Mouse (Mus musculus): Measurements from ENCODE around the gene Skap1. TPM values are rescaled to one million over a fixed set of nuclear protein-coding genes. Genes with fewer than 3 reads are reported as not detected.

Gene Skap1
- polyA plus RNA-seq, 1 experiment = 4.9 TPM

DNA sequence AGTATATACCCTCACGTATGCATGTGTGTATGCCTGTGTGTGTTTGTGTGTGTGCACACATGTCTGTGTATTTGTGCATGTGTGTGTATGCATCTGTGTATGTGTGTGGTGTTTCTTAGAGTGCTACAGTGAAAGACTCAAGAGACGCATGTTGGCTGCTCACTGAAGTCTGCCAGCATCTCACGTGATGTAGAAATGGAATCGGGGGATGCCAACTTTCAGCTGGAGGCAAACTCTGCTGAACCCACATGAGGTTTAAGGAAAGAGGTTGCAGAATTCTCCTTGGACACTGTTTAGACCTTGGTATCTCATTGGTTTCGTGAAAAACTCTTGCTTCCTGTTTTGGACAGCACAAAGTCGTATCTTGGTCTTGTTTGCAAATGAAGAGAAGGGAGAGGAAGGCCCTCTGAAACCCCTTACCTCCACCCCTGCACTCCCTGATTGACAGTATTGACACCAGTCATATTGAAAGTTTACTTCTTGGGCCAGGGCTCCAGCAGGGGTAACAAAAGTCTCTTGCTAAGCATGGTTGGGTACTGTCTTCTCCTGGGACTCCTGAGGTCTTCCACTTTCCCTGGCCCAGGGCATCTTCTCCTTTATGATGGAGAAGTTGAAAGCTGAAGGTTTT is 8.6 kb upstream of the Skap1 start:
- Histone ChIP-seq H3K27ac (ENCODE audit: control insufficient read depth, insufficient read depth, low read depth, low read length, poor library complexity) (no peak overlapping the region), H3K4me1 (ENCODE audit: control insufficient read depth, insufficient read depth, low read length) (peaks cover 3% of the 10 kb centered on the region; the same call in 1 of the 2 replicates), H3K4me3 (replicated peaks; ENCODE audit: control insufficient read depth, low read depth, low read length) (no peak overlapping the region)
- WGBS = 52% methylated on average over 6 of the region's 6 CpGs
- TF ChIP-seq CTCF (IDR thresholded peaks at IDR 0.05; ENCODE audit: control insufficient read depth, insufficient read depth, low read length) (no peak), POLR2A (IDR thresholded peaks at IDR 0.05; ENCODE audit: borderline replicate concordance, control insufficient read depth, low read depth, low read length) (no peak)

DNA sequence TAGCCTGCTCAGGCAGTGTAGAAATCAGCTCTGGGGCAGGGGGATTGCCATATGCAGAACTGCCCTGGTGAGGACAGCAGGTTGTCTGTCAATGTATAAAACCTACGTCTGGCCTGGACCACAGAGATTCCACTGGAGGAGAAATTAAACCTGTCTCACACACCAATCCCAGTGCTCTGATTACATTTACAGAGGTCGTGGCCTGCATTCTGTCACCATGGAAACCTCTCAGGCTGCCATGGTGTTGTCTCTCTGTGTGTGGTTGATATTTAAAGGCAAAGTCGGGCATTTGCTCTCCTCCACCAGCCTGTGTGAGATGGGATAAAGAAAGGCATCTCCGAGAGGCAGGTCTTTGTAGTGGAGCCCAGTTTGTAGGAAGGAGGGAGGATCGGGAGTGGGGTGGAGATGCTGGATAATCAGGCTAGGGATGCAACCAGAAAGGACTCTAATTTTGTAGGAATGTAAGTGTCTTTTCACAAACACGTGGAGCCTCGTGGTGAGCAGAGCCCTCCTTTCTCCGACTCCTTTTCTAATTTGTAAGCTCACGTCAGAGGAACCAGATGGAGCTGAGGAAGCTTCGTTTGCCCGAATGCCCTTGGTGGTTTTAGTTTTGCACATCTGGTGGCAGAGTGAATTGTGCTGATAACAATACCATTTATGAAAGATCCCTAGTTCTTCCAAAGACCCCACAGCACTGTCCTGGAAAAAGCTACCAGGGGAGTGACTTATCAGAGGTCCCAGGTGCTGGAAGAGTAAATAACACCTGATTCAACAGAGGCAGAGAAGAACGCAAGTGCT is 7.7 kb upstream of the Skap1 start:
- Histone ChIP-seq H3K27ac (ENCODE audit: control insufficient read depth, insufficient read depth, low read depth, low read length, poor library complexity) (no peak overlapping the region), H3K4me3 (replicated peaks; ENCODE audit: control insufficient read depth, low read depth, low read length) (no peak overlapping the region), H3K4me1 (ENCODE audit: control insufficient read depth, insufficient read depth, low read length) (peaks cover 3% of the 10 kb centered on the region; the same call in 1 of the 2 replicates)
- 24% methylated on average over 12 of the region's 12 CpGs for WGBS
- TF ChIP-seq POLR2A (IDR thresholded peaks at IDR 0.05; ENCODE audit: borderline replicate concordance, control insufficient read depth, low read depth, low read length) = no peak
- TF ChIP-seq CTCF (IDR thresholded peaks at IDR 0.05; ENCODE audit: control insufficient read depth, insufficient read depth, low read length) = no peak

DNA sequence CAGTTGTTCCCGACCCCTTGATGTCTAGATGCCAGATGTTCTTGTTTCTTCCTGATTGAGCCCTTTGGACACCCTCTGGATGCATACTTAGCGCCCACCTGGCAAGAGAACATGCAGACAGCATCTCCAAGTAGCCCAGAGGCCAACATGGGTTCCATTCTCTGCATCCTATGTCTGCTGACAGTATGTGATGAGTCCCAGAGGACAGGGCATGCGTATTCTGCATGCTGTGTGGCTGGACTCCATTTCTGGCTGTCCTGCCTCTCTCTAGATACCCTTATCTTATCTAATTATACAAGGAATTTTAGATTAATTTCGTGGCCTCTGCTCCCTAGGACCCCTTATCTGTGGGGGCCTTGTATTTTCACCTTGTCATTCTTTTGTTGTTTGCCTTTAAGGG is 2.6 kb upstream of the Skap1 start:
- TF ChIP-seq CTCF (IDR thresholded peaks at IDR 0.05; ENCODE audit: control insufficient read depth, insufficient read depth, low read length) (no peak), POLR2A (IDR thresholded peaks at IDR 0.05; ENCODE audit: borderline replicate concordance, control insufficient read depth, low read depth, low read length) (no peak)
- Histone ChIP-seq H3K4me1 (ENCODE audit: control insufficient read depth, insufficient read depth, low read length) (no peaks in the 10 kb centered on the region), H3K27ac (ENCODE audit: control insufficient read depth, insufficient read depth, low read depth, low read length, poor library complexity) (no peak overlapping the region), H3K4me3 (replicated peaks; ENCODE audit: control insufficient read depth, low read depth, low read length) (no peak overlapping the region)
- 70% methylated on average over 4 of the region's 4 CpGs for WGBS

DNA sequence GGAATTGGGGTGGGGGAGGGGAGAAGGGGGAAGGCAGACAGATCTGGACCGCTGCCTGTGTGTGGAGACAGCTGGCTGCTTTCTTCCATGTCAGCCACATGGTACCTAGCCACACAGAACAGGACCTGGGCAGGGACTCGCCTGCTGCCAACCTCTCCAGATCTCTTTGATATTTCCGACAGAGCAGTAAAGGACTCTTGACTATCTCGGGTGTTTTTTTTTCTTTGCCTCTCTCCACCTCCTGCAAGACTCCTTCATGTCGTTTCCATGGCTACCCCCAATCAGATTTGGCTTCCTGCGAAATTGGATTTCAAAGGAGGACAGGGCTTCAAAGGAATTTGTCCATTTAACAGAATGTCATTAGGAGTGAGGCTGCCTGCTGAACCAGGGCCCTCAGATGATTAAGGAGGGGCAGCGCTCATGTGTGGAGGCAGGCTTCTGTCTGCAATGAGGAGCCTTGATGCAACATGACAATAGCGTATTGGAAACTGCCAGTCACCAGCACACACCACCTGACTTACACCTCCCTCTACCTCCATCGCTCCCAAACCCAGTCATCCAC is 2.1 kb upstream of the Skap1 start:
- no peak for TF ChIP-seq POLR2A (IDR thresholded peaks at IDR 0.05; ENCODE audit: borderline replicate concordance, control insufficient read depth, low read depth, low read length)
- TF ChIP-seq CTCF (IDR thresholded peaks at IDR 0.05; ENCODE audit: control insufficient read depth, insufficient read depth, low read length) = no peak
- Histone ChIP-seq H3K27ac (ENCODE audit: control insufficient read depth, insufficient read depth, low read depth, low read length, poor library complexity) (no peak overlapping the region), H3K4me3 (replicated peaks; ENCODE audit: control insufficient read depth, low read depth, low read length) (no peak overlapping the region), H3K4me1 (ENCODE audit: control insufficient read depth, insufficient read depth, low read length) (no peaks in the 10 kb centered on the region)
- 72% methylated on average over 9 of the region's 9 CpGs for WGBS

DNA sequence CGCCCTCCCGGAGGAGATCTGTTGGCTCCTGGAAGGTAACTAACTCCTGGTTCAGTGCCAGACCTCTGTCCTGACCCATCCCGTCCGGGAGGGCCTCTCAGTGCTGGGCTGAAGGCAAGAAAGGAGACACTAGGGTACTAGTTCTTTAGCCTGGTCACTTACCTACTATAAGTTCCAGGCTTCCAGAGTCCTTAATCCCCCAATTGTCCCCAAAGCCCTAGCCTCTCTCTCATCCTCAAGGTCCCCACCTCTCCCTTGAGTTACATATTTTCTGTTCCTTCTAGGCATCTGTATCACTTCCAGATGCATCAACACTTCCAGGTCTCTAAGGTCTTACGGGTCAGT is 295 bp downstream of the Skap1 start:
- Histone ChIP-seq H3K4me1 (ENCODE audit: control insufficient read depth, insufficient read depth, low read length) (no peaks in the 10 kb centered on the region), H3K4me3 (replicated peaks; ENCODE audit: control insufficient read depth, low read depth, low read length) (peak overlapping the region; percentile 50), H3K27ac (ENCODE audit: control insufficient read depth, insufficient read depth, low read depth, low read length, poor library complexity) (peak overlapping the region; percentile 39)
- TF ChIP-seq POLR2A (IDR thresholded peaks at IDR 0.05; ENCODE audit: borderline replicate concordance, control insufficient read depth, low read depth, low read length) (no peak), CTCF (IDR thresholded peaks at IDR 0.05; ENCODE audit: control insufficient read depth, insufficient read depth, low read length) (no peak)
- WGBS = 29% methylated on average over 5 of the region's 5 CpGs

DNA sequence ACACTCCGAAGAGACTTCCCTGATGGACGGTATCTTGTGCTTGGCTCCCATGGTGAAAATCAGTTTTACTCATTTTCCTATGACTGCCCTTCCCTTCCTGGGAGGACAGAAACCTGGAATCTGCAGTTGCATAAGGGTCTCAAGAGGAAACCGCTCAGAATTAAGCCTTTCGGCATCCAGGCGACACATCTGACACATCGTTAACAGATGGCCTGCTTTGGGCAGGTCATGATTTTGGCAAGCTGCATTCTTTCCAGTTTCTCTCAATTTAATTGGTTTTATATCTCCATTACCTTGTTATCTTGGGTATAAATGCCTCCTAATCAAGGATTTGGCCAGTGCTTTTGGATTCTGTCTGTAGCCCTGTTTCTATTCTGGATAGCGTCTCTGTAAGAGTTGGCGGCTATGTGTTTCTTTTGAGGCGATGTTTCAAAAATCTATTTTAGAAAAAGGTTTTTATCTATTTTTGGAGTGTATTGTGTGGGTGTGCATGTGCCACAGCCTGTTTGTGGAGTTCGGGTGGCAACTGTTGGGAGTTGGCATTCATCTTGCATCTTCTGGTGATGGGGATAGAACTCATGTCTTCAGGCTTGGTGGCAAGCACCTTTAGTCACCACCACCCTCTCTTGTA is 1.1 kb downstream of the Skap1 start:
- Histone ChIP-seq H3K27ac (ENCODE audit: control insufficient read depth, insufficient read depth, low read depth, low read length, poor library complexity) (no peak overlapping the region), H3K4me1 (ENCODE audit: control insufficient read depth, insufficient read depth, low read length) (no peaks in the 10 kb centered on the region), H3K4me3 (replicated peaks; ENCODE audit: control insufficient read depth, low read depth, low read length) (no peak overlapping the region)
- TF ChIP-seq CTCF (IDR thresholded peaks at IDR 0.05; ENCODE audit: control insufficient read depth, insufficient read depth, low read length) (no peak), POLR2A (IDR thresholded peaks at IDR 0.05; ENCODE audit: borderline replicate concordance, control insufficient read depth, low read depth, low read length) (no peak)
- WGBS = 83% methylated on average over 10 of the region's 10 CpGs

DNA sequence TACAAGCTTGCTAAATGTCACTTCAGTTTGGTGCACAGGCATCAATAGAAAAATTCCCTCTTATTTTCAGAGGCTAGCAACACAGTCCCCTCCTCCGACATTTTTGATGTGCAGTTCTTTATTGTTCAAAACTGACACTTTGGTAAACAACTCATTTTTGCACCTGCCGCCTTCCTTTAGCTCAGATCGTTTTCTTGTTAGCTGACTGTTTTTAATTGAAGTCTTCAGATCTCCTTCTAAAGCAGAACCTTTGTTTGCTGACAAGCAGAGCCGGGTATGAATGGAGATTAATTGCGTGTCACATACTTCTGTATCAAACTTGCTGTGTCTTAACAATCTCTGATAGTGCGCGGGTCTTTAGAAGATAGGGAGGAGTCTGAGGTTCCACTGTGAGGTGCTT is 2.0 kb downstream of the Skap1 start:
- TF ChIP-seq POLR2A (IDR thresholded peaks at IDR 0.05; ENCODE audit: borderline replicate concordance, control insufficient read depth, low read depth, low read length) = no peak
- TF ChIP-seq CTCF (IDR thresholded peaks at IDR 0.05; ENCODE audit: control insufficient read depth, insufficient read depth, low read length) = no peak

DNA sequence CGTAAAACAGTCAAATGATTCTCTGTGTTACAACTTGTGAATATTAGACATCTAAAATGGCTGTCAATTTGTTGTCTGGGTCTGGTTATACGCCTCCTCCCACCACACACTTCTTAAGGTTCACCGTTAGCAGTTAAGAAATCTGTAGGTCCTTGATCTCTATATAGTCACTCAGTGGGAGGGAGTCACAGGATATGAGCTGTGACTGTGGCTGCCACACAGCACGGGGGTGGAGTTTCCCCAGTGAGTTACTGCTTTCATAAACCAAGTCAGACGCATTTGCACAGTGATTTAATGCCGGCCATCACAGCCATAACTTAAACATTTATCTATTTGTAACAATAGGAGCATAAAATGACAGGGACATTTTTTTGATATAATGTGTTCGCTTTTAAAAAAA is 2.6 kb downstream of the Skap1 start:
- Histone ChIP-seq H3K27ac (ENCODE audit: control insufficient read depth, insufficient read depth, low read depth, low read length, poor library complexity) (no peak overlapping the region), H3K4me1 (ENCODE audit: control insufficient read depth, insufficient read depth, low read length) (no peaks in the 10 kb centered on the region), H3K4me3 (replicated peaks; ENCODE audit: control insufficient read depth, low read depth, low read length) (no peak overlapping the region)
- WGBS = 28% methylated on average over 7 of the region's 7 CpGs
- no peak for TF ChIP-seq POLR2A (IDR thresholded peaks at IDR 0.05; ENCODE audit: borderline replicate concordance, control insufficient read depth, low read depth, low read length)
- no peak for TF ChIP-seq CTCF (IDR thresholded peaks at IDR 0.05; ENCODE audit: control insufficient read depth, insufficient read depth, low read length)

More for the DNA sequence above, 2.0 kb downstream of the Skap1 start:
- no peaks in the 10 kb centered on the region for H3K4me1 ChIP-seq (ENCODE audit: control insufficient read depth, insufficient read depth, low read length)
- no peak overlapping the region for H3K27ac ChIP-seq (ENCODE audit: control insufficient read depth, insufficient read depth, low read depth, low read length, poor library complexity)
- 44% methylated on average over 7 of the region's 7 CpGs for WGBS
- H3K4me3 ChIP-seq (replicated peaks; ENCODE audit: control insufficient read depth, low read depth, low read length) = no peak overlapping the region
